Mouse (Mus musculus) hindlimb bud, embryonic 11.5 days (tissue): ENCODE data around the gene Megf8.
"Not testable (repeated sequence)": the region's sequence is repeated elsewhere in the genome, so short reads cannot be mapped to it uniquely, and the experiment has no call there.

Experiments
- DNase-seq: peaks from one replicate; pipeline ENCODE4 v3.0.0-alpha.2; 2012; ENCODE audit warnings: low read depth, low spot score; ENCODE audit errors: extremely low spot score

Megf8 gene

DNA sequence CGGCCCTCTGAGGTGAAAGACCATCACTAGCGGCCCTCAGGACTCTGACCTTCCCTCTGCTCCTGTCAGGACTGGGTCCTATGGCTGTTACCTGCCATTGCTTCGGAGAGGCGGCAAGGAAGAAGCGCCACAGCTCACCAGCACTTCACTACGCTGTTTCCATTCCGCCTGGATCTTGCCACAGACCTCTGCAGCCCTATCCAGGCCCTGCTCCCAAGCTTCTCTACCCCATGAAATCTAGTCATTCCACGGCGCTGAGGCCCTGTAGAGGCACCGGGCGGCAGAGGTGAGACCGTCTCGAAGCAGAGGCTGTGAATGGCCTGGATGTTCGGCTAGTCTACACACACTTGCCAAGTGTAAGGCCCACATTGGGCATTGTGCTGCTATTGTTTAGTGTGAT lies 79.7 kb downstream of the Megf8 start:
- no peak for DNase-seq

DNA sequence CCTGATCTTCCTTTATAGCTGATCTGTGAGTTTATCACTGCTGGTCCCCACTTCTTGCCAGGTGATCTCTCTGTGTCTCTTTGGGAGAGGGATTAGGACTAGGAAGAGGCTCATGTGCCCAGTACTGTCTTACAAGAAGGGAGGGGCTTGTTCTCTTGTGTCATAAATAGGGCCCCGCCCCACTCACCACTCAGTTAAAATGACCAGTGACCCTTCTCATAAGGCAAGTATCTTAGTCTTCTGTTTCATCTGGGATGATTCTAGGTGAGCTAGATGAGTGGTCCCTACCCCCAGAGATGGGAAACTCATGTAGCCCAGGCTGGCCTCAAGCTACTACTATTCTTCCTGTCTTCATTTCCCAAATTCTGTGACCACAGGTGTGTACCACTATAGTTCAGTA lies 81.6 kb downstream of the Megf8 start, which contains the start of gene Lipe:
TSS of gene Lipe (minus strand) at position 101 of the 400 bp plus-strand sequence.
- DNase-seq = no peak

DNA sequence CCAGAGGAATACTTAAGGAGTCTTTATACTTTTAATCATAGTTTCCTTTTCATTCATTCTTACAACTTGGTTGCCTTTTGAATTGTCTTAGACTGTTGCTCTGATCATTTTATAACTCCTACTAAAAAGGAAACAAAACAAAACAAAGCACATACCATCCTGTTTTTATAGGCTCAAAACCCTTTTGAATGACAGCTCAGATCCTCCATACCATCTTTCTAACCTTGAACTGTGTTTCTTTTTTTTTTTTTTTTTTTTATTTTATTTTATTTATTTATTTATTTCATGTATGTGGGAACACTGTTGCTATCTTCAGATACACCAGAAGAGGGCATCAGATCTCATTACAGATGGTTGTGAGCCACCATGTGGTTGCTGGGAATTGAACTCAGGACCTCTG lies 82.1 kb downstream of the Megf8 start:
- DNase-seq = not testable (repeated sequence)

- DNase-seq = no peak
Measured at GRCm38 (mm10) chr7:25401551-25401950, 84.6 kb downstream of the Megf8 start.

- DNase-seq = no peak
Measured at GRCm38 (mm10) chr7:25401986-25402385, 85.0 kb downstream of the Megf8 start.

DNA sequence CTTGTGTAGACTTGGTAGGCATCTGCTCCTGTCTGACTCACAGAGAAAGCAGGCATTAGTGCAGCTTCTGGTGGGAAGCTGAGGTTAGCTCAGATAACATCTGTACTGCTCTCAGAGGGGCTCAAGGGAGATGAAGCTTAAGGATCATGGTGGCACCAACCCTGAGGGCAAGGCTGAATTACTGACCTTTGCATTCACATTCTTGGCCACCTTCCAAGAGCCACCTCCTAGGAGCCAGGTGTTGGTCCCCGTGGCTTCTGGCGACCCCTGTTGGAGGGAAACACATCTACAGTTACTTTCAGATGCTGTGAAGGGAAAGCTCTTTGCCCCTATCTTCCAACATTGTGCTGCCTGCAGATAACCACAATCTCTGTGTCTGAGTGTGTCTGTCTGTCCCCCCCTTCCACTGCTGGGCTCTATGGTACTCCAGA lies 85.7 kb downstream of the Megf8 start:
- DNase-seq = no peak

DNA sequence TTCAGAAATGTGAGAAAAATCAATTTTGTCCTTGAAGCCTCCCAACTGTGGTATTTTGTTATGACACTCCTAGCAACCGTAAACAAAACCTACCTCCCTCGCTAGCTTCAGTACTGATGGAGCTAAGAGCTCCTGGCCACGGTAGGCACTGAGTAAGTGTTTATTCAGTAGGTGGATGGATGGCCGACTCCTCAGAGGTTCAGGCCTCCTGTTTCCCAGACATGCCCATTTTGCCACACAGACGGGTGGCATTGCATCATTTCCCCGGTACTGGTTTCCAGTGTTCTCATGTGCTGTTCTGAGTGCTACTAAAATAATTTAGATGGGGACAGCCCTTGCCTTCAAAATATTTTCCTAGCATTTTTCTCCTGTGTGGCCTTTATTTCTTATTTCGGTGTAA lies 89.5 kb downstream of the Megf8 start:
- DNase-seq = no peak

DNA sequence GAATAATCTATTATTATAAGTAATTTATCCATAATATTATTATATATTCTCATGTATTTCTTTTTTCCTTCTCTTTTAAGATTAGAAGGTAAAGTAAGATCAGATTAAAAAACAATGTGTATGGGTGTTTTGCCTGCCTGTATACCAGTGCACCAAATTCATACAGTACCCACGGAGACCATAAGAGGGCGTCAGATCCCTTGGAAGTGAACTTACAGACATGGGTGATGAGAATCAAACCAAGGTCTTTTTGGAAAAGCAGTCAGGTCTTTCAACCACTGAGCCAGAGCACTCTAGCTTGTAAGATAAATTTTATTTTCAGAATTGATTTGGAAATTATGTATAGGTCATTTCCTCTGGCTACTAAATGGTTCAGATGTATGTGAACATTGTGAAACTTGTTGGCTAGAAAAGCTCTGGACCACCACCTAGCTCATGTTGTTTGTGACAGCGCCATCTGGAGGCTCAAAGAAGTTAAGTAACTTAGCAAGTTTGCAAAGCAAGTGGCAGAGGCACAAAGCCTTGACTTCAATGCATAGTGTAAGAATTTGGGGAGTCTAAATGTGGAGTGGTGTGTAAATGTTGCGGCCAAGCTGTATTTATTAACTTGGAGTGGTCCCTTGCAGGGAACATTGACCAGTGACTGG lies 92.3 kb downstream of the Megf8 start:
- DNase-seq = peak; percentile 18

GRCm38 (mm10) chr7:25410969-25411615 lies 94.1 kb downstream of the Megf8 start:
- no peak for DNase-seq

DNA sequence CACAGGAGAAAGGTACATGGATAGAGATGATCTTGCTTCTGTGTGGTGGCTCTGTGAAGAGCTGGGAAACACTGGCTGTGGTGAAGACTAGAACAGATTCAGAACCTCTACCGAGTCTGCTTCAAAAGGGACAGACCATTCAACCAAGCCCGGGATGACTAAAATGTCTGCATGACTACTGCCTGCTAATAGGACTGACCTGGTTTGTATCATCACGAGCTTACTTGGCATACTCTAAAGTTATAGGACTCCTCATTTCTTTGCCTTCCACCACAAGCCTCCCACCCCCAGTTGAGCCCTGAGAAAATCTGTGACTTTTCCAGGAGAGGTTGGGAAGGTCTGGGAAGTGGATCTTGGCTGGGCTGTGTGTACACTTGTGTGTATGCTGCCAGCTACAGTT lies 94.9 kb downstream of the Megf8 start:
- no peak for DNase-seq

- DNase-seq = no peak
Measured at GRCm38 (mm10) chr7:25412833-25413441, 96.0 kb downstream of the Megf8 start, which contains the start of gene Cxcl17. Gene Cxcl17, minus strand, starts transcription at chr7:25412886.
